Mouse (Mus musculus): ENCODE measurements around the gene Ank3. TPM values are rescaled to one million over a fixed set of nuclear protein-coding genes. Genes with fewer than 3 reads are reported as not detected.

The Ank3 gene
- polyA plus RNA-seq, 1 experiment from 2014 or later: 136 TPM

- WGBS: 84% methylated on average over 21 of the region's 21 CpGs
- ATAC-seq (ENCODE audit: low FRiP score) (no peak), DNase-seq (ENCODE audit: low spot score) (no peak)
- Histone ChIP-seq H3K4me3 (replicated peaks; ENCODE audit: low read length) (no peak overlapping the region), H3K27me3 (ENCODE audit: control insufficient read depth, insufficient read depth, low read length) (no peaks in the 10 kb centered on the region), H3K9ac (no peak overlapping the region), H3K36me3 (replicated peaks; ENCODE audit: control insufficient read depth, insufficient read depth) (peaks cover 80% of the 10 kb centered on the region), H3K4me1 (replicated peaks; ENCODE audit: control insufficient read depth, insufficient read depth, low read length) (no peaks in the 10 kb centered on the region), H3K27ac (no peak overlapping the region), H3K4me2 (replicated peaks) (no peak overlapping the region), H3K9me3 (ENCODE audit: control insufficient read depth, low read length) (no peaks in the 10 kb centered on the region)
Measured at GRCm38 (mm10) chr10:69981386-69982097, 583.0 kb downstream of the Ank3 start.

GRCm38 (mm10) chr10:69982701-69983100 lies 584.1 kb downstream of the Ank3 start:
- no peaks in the 10 kb centered on the region for H3K27me3 ChIP-seq (ENCODE audit: control insufficient read depth, insufficient read depth, low read length)
- H3K9me3 ChIP-seq (ENCODE audit: control insufficient read depth, low read length): no peaks in the 10 kb centered on the region
- no peak overlapping the region for H3K27ac ChIP-seq
- WGBS: 96% methylated on average over 4 of the region's 4 CpGs
- no peak overlapping the region for H3K4me2 ChIP-seq (replicated peaks)
- peaks cover 81% of the 10 kb centered on the region for H3K36me3 ChIP-seq (replicated peaks; ENCODE audit: control insufficient read depth, insufficient read depth)
- no peak overlapping the region for H3K4me3 ChIP-seq (replicated peaks; ENCODE audit: low read length)
- DNase-seq (ENCODE audit: low spot score) (no peak), ATAC-seq (ENCODE audit: low FRiP score) (no peak)
- H3K9ac ChIP-seq: no peak overlapping the region
- H3K4me1 ChIP-seq (replicated peaks; ENCODE audit: control insufficient read depth, insufficient read depth, low read length): no peaks in the 10 kb centered on the region

- Histone ChIP-seq H3K9ac (no peak overlapping the region), H3K27ac (no peak overlapping the region), H3K36me3 (replicated peaks; ENCODE audit: control insufficient read depth, insufficient read depth) (peaks cover 86% of the 10 kb centered on the region), H3K27me3 (ENCODE audit: control insufficient read depth, insufficient read depth, low read length) (no peaks in the 10 kb centered on the region), H3K4me3 (replicated peaks; ENCODE audit: low read length) (no peak overlapping the region), H3K4me2 (replicated peaks) (no peak overlapping the region), H3K4me1 (replicated peaks; ENCODE audit: control insufficient read depth, insufficient read depth, low read length) (no peaks in the 10 kb centered on the region), H3K9me3 (ENCODE audit: control insufficient read depth, low read length) (peaks cover 23% of the 10 kb centered on the region; the same call in 1 of the 2 replicates)
- WGBS: 98% methylated on average over 11 of the region's 11 CpGs
- ATAC-seq (ENCODE audit: low FRiP score) (no peak), DNase-seq (ENCODE audit: low spot score) (no peak)
Measured at GRCm38 (mm10) chr10:69987496-69987895, 588.9 kb downstream of the Ank3 start.

DNA sequence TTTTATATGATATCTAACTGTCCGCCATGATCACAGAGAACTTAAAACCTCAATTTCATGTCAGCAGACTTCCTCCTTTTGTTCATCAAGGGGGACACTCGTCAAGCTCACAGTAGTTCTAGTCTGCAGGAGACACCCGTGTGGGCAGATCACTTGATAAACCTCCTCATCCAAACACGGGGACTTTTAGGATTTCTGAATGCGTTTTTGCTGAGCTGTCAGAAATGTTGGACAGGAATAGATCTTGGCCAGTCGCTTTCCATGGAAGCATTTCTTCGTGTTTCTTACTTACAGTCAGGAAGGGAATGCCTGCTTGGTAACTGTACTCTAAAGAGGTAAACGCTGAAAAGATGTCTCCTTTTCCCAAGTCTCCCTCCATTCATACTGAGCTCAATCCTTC lies 598.5 kb downstream of the Ank3 start:
- Histone ChIP-seq H3K4me1 (replicated peaks; ENCODE audit: control insufficient read depth, insufficient read depth, low read length) (no peaks in the 10 kb centered on the region), H3K36me3 (replicated peaks; ENCODE audit: control insufficient read depth, insufficient read depth) (peaks cover 83% of the 10 kb centered on the region), H3K4me2 (replicated peaks) (no peak overlapping the region), H3K27me3 (ENCODE audit: control insufficient read depth, insufficient read depth, low read length) (no peaks in the 10 kb centered on the region), H3K9ac (no peak overlapping the region), H3K4me3 (replicated peaks; ENCODE audit: low read length) (no peak overlapping the region), H3K27ac (no peak overlapping the region), H3K9me3 (ENCODE audit: control insufficient read depth, low read length) (0 out of 2 replicates have a peak, but pooled peaks cover 6% of the 10 kb centered on the region)
- no peak for ATAC-seq (ENCODE audit: low FRiP score)
- WGBS: 88% methylated on average over 8 of the region's 8 CpGs
- DNase-seq (ENCODE audit: low spot score): no peak

DNA sequence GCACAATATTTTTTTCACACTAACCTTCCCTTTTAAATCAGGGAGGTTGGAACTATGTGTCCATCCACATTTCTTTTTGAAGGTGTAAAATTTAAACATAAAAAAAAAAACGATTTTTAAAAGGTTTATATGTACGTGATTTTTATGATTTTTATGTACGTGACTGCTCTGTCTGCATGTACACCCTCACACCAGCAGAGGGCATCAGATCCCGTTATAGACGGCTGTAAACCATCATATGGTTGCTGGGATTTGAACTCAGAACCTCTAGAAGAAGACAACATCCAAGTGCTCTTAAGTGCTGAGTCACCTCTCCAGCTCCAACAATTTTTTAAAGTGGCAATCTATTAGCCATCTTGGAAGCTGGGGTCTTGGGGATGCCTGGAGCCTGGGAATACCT lies 605.5 kb downstream of the Ank3 start:
- peaks cover 91% of the 10 kb centered on the region for H3K36me3 ChIP-seq (replicated peaks; ENCODE audit: control insufficient read depth, insufficient read depth)
- H3K4me3 ChIP-seq (replicated peaks; ENCODE audit: low read length): no peak overlapping the region
- no peaks in the 10 kb centered on the region for H3K9me3 ChIP-seq (ENCODE audit: control insufficient read depth, low read length)
- no peak overlapping the region for H3K27ac ChIP-seq
- no peaks in the 10 kb centered on the region for H3K4me1 ChIP-seq (replicated peaks; ENCODE audit: control insufficient read depth, insufficient read depth, low read length)
- ATAC-seq (ENCODE audit: low FRiP score) (no peak), DNase-seq (ENCODE audit: low spot score) (no peak)
- 91% methylated on average over 5 of the region's 5 CpGs for WGBS
- H3K27me3 ChIP-seq (ENCODE audit: control insufficient read depth, insufficient read depth, low read length): no peaks in the 10 kb centered on the region
- no peak overlapping the region for H3K4me2 ChIP-seq (replicated peaks)
- H3K9ac ChIP-seq: no peak overlapping the region

GRCm38 (mm10) chr10:70004831-70005230 lies 606.3 kb downstream of the Ank3 start:
- H3K9ac ChIP-seq: no peak overlapping the region
- no peak overlapping the region for H3K4me2 ChIP-seq (replicated peaks)
- ATAC-seq (ENCODE audit: low FRiP score) (no peak), DNase-seq (ENCODE audit: low spot score) (no peak)
- no peaks in the 10 kb centered on the region for H3K9me3 ChIP-seq (ENCODE audit: control insufficient read depth, low read length)
- no peak overlapping the region for H3K4me3 ChIP-seq (replicated peaks; ENCODE audit: low read length)
- WGBS: 96% methylated on average over 15 of the region's 15 CpGs
- H3K36me3 ChIP-seq (replicated peaks; ENCODE audit: control insufficient read depth, insufficient read depth): peaks cover 91% of the 10 kb centered on the region
- H3K27ac ChIP-seq: no peak overlapping the region
- no peaks in the 10 kb centered on the region for H3K4me1 ChIP-seq (replicated peaks; ENCODE audit: control insufficient read depth, insufficient read depth, low read length)
- no peaks in the 10 kb centered on the region for H3K27me3 ChIP-seq (ENCODE audit: control insufficient read depth, insufficient read depth, low read length)

GRCm38 (mm10) chr10:70006380-70006779 lies 607.8 kb downstream of the Ank3 start:
- DNase-seq (ENCODE audit: low spot score): no peak
- Histone ChIP-seq H3K4me2 (replicated peaks) (no peak overlapping the region), H3K9ac (no peak overlapping the region), H3K27ac (no peak overlapping the region), H3K9me3 (ENCODE audit: control insufficient read depth, low read length) (no peaks in the 10 kb centered on the region), H3K4me3 (replicated peaks; ENCODE audit: low read length) (no peak overlapping the region), H3K4me1 (replicated peaks; ENCODE audit: control insufficient read depth, insufficient read depth, low read length) (no peaks in the 10 kb centered on the region), H3K27me3 (ENCODE audit: control insufficient read depth, insufficient read depth, low read length) (no peaks in the 10 kb centered on the region), H3K36me3 (replicated peaks; ENCODE audit: control insufficient read depth, insufficient read depth) (peaks cover 89% of the 10 kb centered on the region)
- ATAC-seq (ENCODE audit: low FRiP score): no peak
- WGBS: 77% methylated on average over 9 of the region's 9 CpGs

- Histone ChIP-seq H3K27ac (no peak overlapping the region), H3K9me3 (ENCODE audit: control insufficient read depth, low read length) (no peaks in the 10 kb centered on the region), H3K4me3 (replicated peaks; ENCODE audit: low read length) (no peak overlapping the region), H3K4me1 (replicated peaks; ENCODE audit: control insufficient read depth, insufficient read depth, low read length) (no peaks in the 10 kb centered on the region), H3K27me3 (ENCODE audit: control insufficient read depth, insufficient read depth, low read length) (no peaks in the 10 kb centered on the region), H3K36me3 (replicated peaks; ENCODE audit: control insufficient read depth, insufficient read depth) (peaks cover 95% of the 10 kb centered on the region), H3K4me2 (replicated peaks) (no peak overlapping the region), H3K9ac (no peak overlapping the region)
- DNase-seq (ENCODE audit: low spot score) (no peak), ATAC-seq (ENCODE audit: low FRiP score) (no peak)
- 82% methylated on average over 5 of the region's 5 CpGs for WGBS
Measured at GRCm38 (mm10) chr10:70011738-70012137, 613.2 kb downstream of the Ank3 start.

- DNase-seq (ENCODE audit: low spot score) (no peak), ATAC-seq (ENCODE audit: low FRiP score) (no peak)
- H3K36me3 ChIP-seq (replicated peaks; ENCODE audit: control insufficient read depth, insufficient read depth): peaks cover 89% of the 10 kb centered on the region
- H3K4me3 ChIP-seq (replicated peaks; ENCODE audit: low read length): no peak overlapping the region
- no peak overlapping the region for H3K9ac ChIP-seq
- 93% methylated on average over 13 of the region's 13 CpGs for WGBS
- H3K27ac ChIP-seq: no peak overlapping the region
- no peaks in the 10 kb centered on the region for H3K9me3 ChIP-seq (ENCODE audit: control insufficient read depth, low read length)
- H3K4me1 ChIP-seq (replicated peaks; ENCODE audit: control insufficient read depth, insufficient read depth, low read length): no peaks in the 10 kb centered on the region
- H3K27me3 ChIP-seq (ENCODE audit: control insufficient read depth, insufficient read depth, low read length): no peaks in the 10 kb centered on the region
- no peak overlapping the region for H3K4me2 ChIP-seq (replicated peaks)
Measured at GRCm38 (mm10) chr10:70013931-70014330, 615.4 kb downstream of the Ank3 start.

DNA sequence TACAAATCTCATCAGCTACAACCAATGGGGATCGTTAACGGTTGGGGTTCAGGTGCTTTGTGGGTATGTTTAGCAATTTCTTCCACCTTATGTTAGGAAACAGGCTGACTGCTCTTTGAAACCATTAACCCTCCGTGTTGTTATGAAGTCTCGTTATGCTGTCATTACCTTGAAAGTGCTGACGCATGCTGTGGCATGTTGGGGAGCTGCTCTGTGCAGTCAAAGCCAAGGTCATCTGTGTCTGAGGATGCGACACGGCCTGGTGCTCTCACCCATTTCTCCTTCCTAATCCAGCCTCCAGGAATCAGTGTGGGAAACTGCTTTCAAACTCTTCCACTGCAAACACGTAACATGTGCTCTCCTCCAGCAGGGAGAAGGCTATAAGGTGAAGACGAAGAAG lies 616.6 kb downstream of the Ank3 start:
- ATAC-seq (ENCODE audit: low FRiP score) (no peak), DNase-seq (ENCODE audit: low spot score) (no peak)
- Histone ChIP-seq H3K4me2 (replicated peaks) (no peak overlapping the region), H3K36me3 (replicated peaks; ENCODE audit: control insufficient read depth, insufficient read depth) (peaks cover 84% of the 10 kb centered on the region), H3K9me3 (ENCODE audit: control insufficient read depth, low read length) (no peaks in the 10 kb centered on the region), H3K27ac (no peak overlapping the region), H3K9ac (no peak overlapping the region), H3K4me3 (replicated peaks; ENCODE audit: low read length) (no peak overlapping the region), H3K4me1 (replicated peaks; ENCODE audit: control insufficient read depth, insufficient read depth, low read length) (no peaks in the 10 kb centered on the region), H3K27me3 (ENCODE audit: control insufficient read depth, insufficient read depth, low read length) (no peaks in the 10 kb centered on the region)
- 86% methylated on average over 9 of the region's 9 CpGs for WGBS
